Comparison of ENCODE assay signal across 8 mouse cellular contexts in genomic region chr6:88084278-88085151, GRCm38 (mm10). TPM values are rescaled to one million over a fixed set of nuclear protein-coding genes. Genes with fewer than 3 reads are reported as not detected.
DNase-seq lines count a peak whose midpoint lies in the region; ATAC-seq and TF ChIP-seq lines count a peak whose summit lies in the region.

Gene Rpn1, plus strand, starts transcription at chr6:88084482.

- TF ChIP-seq RAD21 in MEL (IDR thresholded peaks at IDR 0.05; ENCODE audit: low read depth, low read length): no peak

- H3K9me3 ChIP-seq in MEL (replicated peaks; ENCODE audit: insufficient read depth, low read length): no peaks in the 10 kb centered on the region
- H3K9me3 ChIP-seq in lung, embryonic 16.5 days (ENCODE audit: control insufficient read depth, low read length): no peaks in the 10 kb centered on the region

- no peak for TF ChIP-seq CTCF in MEL (IDR thresholded peaks at IDR 0.05 in 2 of 3, conservative IDR thresholded peaks at IDR 0.05 in 1 of 3; ENCODE audit: control insufficient read depth in 1 of 3, insufficient read depth in 1 of 3, low read depth in 2 of 3, low read length in 3 of 3, poor library complexity in 1 of 3, severe bottlenecking in 1 of 3)
- TF ChIP-seq CTCF in cerebellum, adult 2 months (IDR thresholded peaks at IDR 0.05; ENCODE audit: borderline replicate concordance, insufficient read depth, low read depth, low read length): no peak

- no peak for TF ChIP-seq EP300 in MEL (IDR thresholded peaks at IDR 0.05; ENCODE audit: low read depth in 1 of 2, low read length in 2 of 2)

- ATAC-seq in hematopoietic stem cell, adult 5-6 weeks (replicated peaks in 1 of 2; ENCODE audit: insufficient read depth in 1 of 2, low FRiP score in 2 of 2, low TSS enrichment in 1 of 2, low read depth in 1 of 2, poor library complexity in 2 of 2, severe bottlenecking in 2 of 2): peak; percentile 91 to 99
- ATAC-seq in lung, embryonic 16.5 days (ENCODE audit: low read depth): peak; percentile 99

- WGBS in cerebellum, adult 2 months: under 1% methylated on average over 71 of the region's 71 CpGs
- WGBS in lung, embryonic 16.5 days: under 1% methylated on average over 71 of the region's 71 CpGs

- peak; percentile 86 to 93; a peak in 3 of 4 replicates for TF ChIP-seq POLR2A in MEL (IDR thresholded peaks at IDR 0.05; ENCODE audit: control insufficient read depth in 1 of 2, insufficient read depth in 1 of 2, low read depth in 1 of 2, low read length in 2 of 2, poor library complexity in 1 of 2)
- peak; percentile 57; the same call in 1 of the 2 replicates for TF ChIP-seq POLR2A in cerebellum, adult 2 months (IDR thresholded peaks at IDR 0.05; ENCODE audit: borderline replicate concordance, insufficient read depth, low read length)

- DNase-seq in MEL (ENCODE audit: low read depth, low spot score): peak; percentile 97
- peak; percentile 96 for DNase-seq in cerebellum, adult 2 months
- peak; percentile 91 for DNase-seq in forelimb bud, embryonic 11.5 days (ENCODE audit: low read depth, low spot score)
- peak; percentile 87 for DNase-seq in layer of hippocampus, adult 9-10 months (ENCODE audit: low spot score)
- peak; percentile 98 for DNase-seq in ovary, postnatal 10 days (ENCODE audit: low spot score)
- peak; percentile 95 to 98 for DNase-seq in thymus, postnatal 10 days (ENCODE audit: low spot score in 2 of 2)

- peak within 1 kb of the TSS; percentile 66 for H3K4me2 ChIP-seq in lung, embryonic 16.5 days (ENCODE audit: low read depth, low read length)

- no peaks in the 10 kb centered on the region for H3K27me3 ChIP-seq in MEL (ENCODE audit: control insufficient read depth in 1 of 2, insufficient read depth in 2 of 2, low read length in 2 of 2)
- H3K27me3 ChIP-seq in cerebellum, adult 2 months (ENCODE audit: control insufficient read depth, insufficient read depth, low read length): no peaks in the 10 kb centered on the region
- H3K27me3 ChIP-seq in lung, embryonic 16.5 days (ENCODE audit: control insufficient read depth, insufficient read depth, low read depth, low read length): peaks cover 2% of the 10 kb centered on the region; the same call in 1 of the 2 replicates

- peak within 1 kb of the TSS; percentile 97 for H3K9ac ChIP-seq in MEL (ENCODE audit: control insufficient read depth, low read depth, low read length, poor library complexity, severe bottlenecking)
- H3K9ac ChIP-seq in lung, embryonic 16.5 days (ENCODE audit: low read length): peak within 1 kb of the TSS; percentile 96

- H3K79me2 ChIP-seq in MEL (ENCODE audit: control insufficient read depth, insufficient read depth, low read length, poor library complexity): peaks cover 35% of the 10 kb centered on the region

- H3K27ac ChIP-seq in MEL (ENCODE audit: control insufficient read depth, low read depth, low read length): peak within 1 kb of the TSS; percentile 71
- H3K27ac ChIP-seq in cerebellum, adult 2 months (ENCODE audit: insufficient read depth, low read length): 0 out of 2 replicates have a peak within 1 kb of the TSS, but pooled peaks have one; percentile 49
- peak within 1 kb of the TSS; percentile 74 for H3K27ac ChIP-seq in lung, embryonic 16.5 days (ENCODE audit: low read length)

- peaks cover 9 to 22% of the 10 kb centered on the region in 2 experiments for H3K4me1 ChIP-seq in MEL (ENCODE audit: control insufficient read depth in 1 of 2, insufficient read depth in 2 of 2, low read length in 2 of 2)
- H3K4me1 ChIP-seq in cerebellum, adult 2 months (ENCODE audit: control insufficient read depth, insufficient read depth, low read length): no peaks in the 10 kb centered on the region
- peaks cover 14% of the 10 kb centered on the region for H3K4me1 ChIP-seq in lung, embryonic 16.5 days (replicated peaks; ENCODE audit: control insufficient read depth, insufficient read depth, low read length)

- H3K4me3 ChIP-seq in MEL (ENCODE audit: control insufficient read depth in 1 of 2, insufficient read depth in 1 of 2, low read depth in 2 of 2, low read length in 2 of 2): peak within 1 kb of the TSS; percentile 86 to 97
- H3K4me3 ChIP-seq in cerebellum, adult 2 months (replicated peaks; ENCODE audit: insufficient read depth, low read depth, low read length): peak within 1 kb of the TSS; percentile 94
- H3K4me3 ChIP-seq in lung, embryonic 16.5 days (ENCODE audit: low read length): peak within 1 kb of the TSS; percentile 99

- peaks cover 14 to 28% of the 10 kb centered on the region in 2 experiments for H3K36me3 ChIP-seq in MEL (ENCODE audit: control insufficient read depth in 1 of 2, insufficient read depth in 2 of 2, low read length in 2 of 2)
- H3K36me3 ChIP-seq in lung, embryonic 16.5 days (ENCODE audit: control insufficient read depth, insufficient read depth, low read length): peaks cover 5% of the 10 kb centered on the region

TF ChIP-seq in MEL, 35 proteins besides CTCF, POLR2A, EP300 and RAD21:
- TF ChIP-seq MAFK (IDR thresholded peaks at IDR 0.05; ENCODE audit: borderline replicate concordance, low read depth, low read length): no peak
- TF ChIP-seq KAT2A (conservative IDR thresholded peaks at IDR 0.05; ENCODE audit: low read depth, low read length): no peak; the same call in 1 of the 2 replicates
- TF ChIP-seq HCFC1 (IDR thresholded peaks at IDR 0.05; ENCODE audit: low read depth, low read length): peak; percentile 86
- TF ChIP-seq RCOR1 (IDR thresholded peaks at IDR 0.05; ENCODE audit: low read depth, low read length): no peak
- peak; percentile 72 for TF ChIP-seq ELF1 (IDR thresholded peaks at IDR 0.05; ENCODE audit: low read depth, low read length)
- TF ChIP-seq USF1 (IDR thresholded peaks at IDR 0.05; ENCODE audit: low read depth, low read length): peak; percentile 61; the same call in 1 of the 2 replicates
- TF ChIP-seq ZKSCAN1 (IDR thresholded peaks at IDR 0.05; ENCODE audit: low read depth, low read length): no peak
- TF ChIP-seq MAZ (IDR thresholded peaks at IDR 0.05; ENCODE audit: low read depth, low read length): no peak
- peak; percentile 90 for TF ChIP-seq MYC (IDR thresholded peaks at IDR 0.05; ENCODE audit: low read depth, low read length)
- no peak for TF ChIP-seq CHD1 (IDR thresholded peaks at IDR 0.05; ENCODE audit: low read depth, low read length)
- peak; percentile 14; the same call in 1 of the 2 replicates for TF ChIP-seq TCF12 (IDR thresholded peaks at IDR 0.05; ENCODE audit: low read depth, low read length)
- no peak for TF ChIP-seq GABPA (IDR thresholded peaks at IDR 0.05; ENCODE audit: low read depth, low read length)
- no peak for TF ChIP-seq E2F4 (IDR thresholded peaks at IDR 0.05; ENCODE audit: borderline replicate concordance, low read depth, low read length)
- TF ChIP-seq ZC3H11A (IDR thresholded peaks at IDR 0.05; ENCODE audit: low read depth, low read length): no peak
- peak; percentile 92 for TF ChIP-seq MAX (IDR thresholded peaks at IDR 0.05; ENCODE audit: low read length)
- TF ChIP-seq NELFE (IDR thresholded peaks at IDR 0.05; ENCODE audit: low read depth, low read length): peak; percentile 86
- peak; percentile 70; the same call in 1 of the 2 replicates for TF ChIP-seq POLR2AphosphoS2 (IDR thresholded peaks at IDR 0.05; ENCODE audit: low read length)
- TF ChIP-seq NRF1 (IDR thresholded peaks at IDR 0.05; ENCODE audit: insufficient read depth, low read depth, low read length, poor library complexity, severe bottlenecking): 0 out of 2 replicates have a peak, but pooled peaks have one; percentile 22
- TF ChIP-seq MYB (IDR thresholded peaks at IDR 0.05; ENCODE audit: low read depth, low read length): no peak
- TF ChIP-seq ETS1 (IDR thresholded peaks at IDR 0.05; ENCODE audit: low read depth, low read length): no peak
- TF ChIP-seq CHD2 (IDR thresholded peaks at IDR 0.05; ENCODE audit: low read length): no peak
- no peak for TF ChIP-seq POLR2AphosphoS5 (IDR thresholded peaks at IDR 0.05; ENCODE audit: borderline replicate concordance, low read depth, low read length)
- TF ChIP-seq SIN3A (IDR thresholded peaks at IDR 0.05; ENCODE audit: low read length): peak; percentile 88
- 0 out of 2 replicates have a peak, but pooled peaks have one; percentile 66 for TF ChIP-seq TBP (IDR thresholded peaks at IDR 0.05; ENCODE audit: low read depth, low read length)
- no peak for TF ChIP-seq TAL1 (IDR thresholded peaks at IDR 0.05; ENCODE audit: low read length)
- TF ChIP-seq MEF2A (IDR thresholded peaks at IDR 0.05; ENCODE audit: extremely low read depth, insufficient replicate concordance, low read depth, low read length, poor library complexity, severe bottlenecking): no peak
- TF ChIP-seq USF2 (IDR thresholded peaks at IDR 0.05; ENCODE audit: borderline replicate concordance in 1 of 2, insufficient read depth in 1 of 2, low read depth in 1 of 2, low read length in 2 of 2): no peak
- TF ChIP-seq BHLHE40 (IDR thresholded peaks at IDR 0.05; ENCODE audit: borderline replicate concordance, low read depth, low read length): no peak
- no peak for TF ChIP-seq GATA1 (IDR thresholded peaks at IDR 0.05; ENCODE audit: low read depth, low read length)
- no peak for TF ChIP-seq SMC3 (IDR thresholded peaks at IDR 0.05; ENCODE audit: low read depth, low read length)
- TF ChIP-seq UBTF (IDR thresholded peaks at IDR 0.05; ENCODE audit: borderline replicate concordance, insufficient read depth, low read depth, low read length): 0 out of 2 replicates have a peak, but pooled peaks have one; percentile 12
- no peak for TF ChIP-seq JUND (IDR thresholded peaks at IDR 0.05; ENCODE audit: low read depth, low read length)
- TF ChIP-seq ZMIZ1 (IDR thresholded peaks at IDR 0.05; ENCODE audit: low read depth, low read length): peak; percentile 68; the same call in 1 of the 2 replicates
- no peak for TF ChIP-seq ZNF384 (IDR thresholded peaks at IDR 0.05; ENCODE audit: low read depth, low read length)
- TF ChIP-seq MXI1 (IDR thresholded peaks at IDR 0.05; ENCODE audit: low read depth, low read length): peak; percentile 56

RNA-seq across cellular contexts. Expression of gene Rpn1, which starts in this region (rescaled TPM):
- 284 and 289 TPM in 2 replicates for total RNA-seq in MEL (2012; rRNA removed)
- polyA plus RNA-seq in MEL (2012; ENCODE audit: insufficient read depth in 1 of 2, insufficient read length in 2 of 2, low read depth in 1 of 2, low replicate concordance in 2 of 2, missing spikeins in 1 of 2): 100 to 1,000 TPM; 361 to 412 TPM
- polyA plus RNA-seq in cerebellum, adult 2 months (2012; rRNA removed): 151 and 167 TPM in 2 replicates
- 120 and 155 TPM in 2 replicates for total RNA-seq in hematopoietic stem cell, adult 5-6 weeks (2017)
- polyA plus RNA-seq in lung, embryonic 16.5 days (2015; fragmentation: Nextera tagmentation; extraction: Ambion mirVana): 382 and 419 TPM in 2 replicates

Comparison
In these comparisons a context has a peak if more than half of its experiments do, and no peak if none do; other contexts are left out.
1. Peak in every context shown above with its lines: DNase-seq, ATAC-seq, H3K4me3 ChIP-seq and H3K27ac ChIP-seq.